Comparison of ENCODE assay signal across 7 mouse cellular contexts in the genomic region with DNA sequence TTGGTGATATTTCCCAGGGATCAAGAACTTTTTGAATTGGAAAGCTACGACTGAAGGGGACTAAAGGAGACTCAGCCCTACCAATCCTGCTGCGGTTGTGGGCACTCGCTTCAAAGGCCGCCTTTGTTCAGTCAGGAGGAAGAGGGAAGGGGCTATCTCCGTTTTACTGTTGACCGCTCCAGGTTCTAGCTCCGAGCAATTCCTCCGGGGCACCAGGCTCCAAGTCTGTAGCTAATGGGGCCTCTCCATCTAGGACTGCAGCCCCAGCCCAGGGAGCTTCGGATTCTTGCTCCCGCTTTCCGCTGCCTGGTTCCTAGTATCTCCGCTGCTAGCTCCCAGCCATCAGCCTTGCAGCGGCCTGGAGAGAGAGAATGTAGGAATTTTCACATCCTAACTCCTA. TPM values are rescaled to one million over a fixed set of nuclear protein-coding genes. Genes with fewer than 3 reads are reported as not detected.
DNase-seq lines count a peak whose midpoint lies in the region; ATAC-seq lines count a peak whose summit lies in the region.

No protein-coding gene starts in this region.

- peaks cover 97% of the 10 kb centered on the region for H3K27me3 ChIP-seq in liver, embryonic 11.5 days (replicated peaks; ENCODE audit: control insufficient read depth, insufficient read depth, low read length)
- H3K27me3 ChIP-seq in forebrain, embryonic 11.5 days (ENCODE audit: control insufficient read depth, insufficient read depth, low read length): peaks cover 73% of the 10 kb centered on the region
- H3K27me3 ChIP-seq in limb, embryonic 15.5 days: peaks cover 96% of the 10 kb centered on the region
- H3K27me3 ChIP-seq in stomach, embryonic 15.5 days (replicated peaks): peaks cover 91% of the 10 kb centered on the region

- DNase-seq in liver, embryonic 11.5 days (ENCODE audit: low spot score): no peak
- DNase-seq in liver: no peak
- no peak for DNase-seq in forebrain, embryonic 11.5 days (ENCODE audit: low spot score)
- no peak for DNase-seq in thymus, postnatal 14 days
- DNase-seq in spleen, adult 12 weeks (ENCODE audit: low spot score): no peak

- peak overlapping the region; percentile 30 for H3K4me3 ChIP-seq in liver, embryonic 11.5 days (ENCODE audit: low read depth, low read length)
- H3K4me3 ChIP-seq in forebrain, embryonic 11.5 days (ENCODE audit: low read depth, low read length): peak overlapping the region; percentile 59
- peak overlapping the region; percentile 39 for H3K4me3 ChIP-seq in limb, embryonic 15.5 days
- peak overlapping the region; percentile 38 for H3K4me3 ChIP-seq in stomach, embryonic 15.5 days (replicated peaks)

- H3K4me2 ChIP-seq in liver, embryonic 11.5 days: peak overlapping the region; percentile 52; the same call in 1 of the 2 replicates
- peak overlapping the region; percentile 64 for H3K4me2 ChIP-seq in forebrain, embryonic 11.5 days (ENCODE audit: low read depth, low read length, severe bottlenecking)
- H3K4me2 ChIP-seq in limb, embryonic 15.5 days: peak overlapping the region; percentile 69
- peak overlapping the region; percentile 62 for H3K4me2 ChIP-seq in stomach, embryonic 15.5 days

- no peak overlapping the region for H3K9ac ChIP-seq in liver, embryonic 11.5 days (ENCODE audit: low read depth, low read length)
- peak overlapping the region; percentile 89 for H3K9ac ChIP-seq in forebrain, embryonic 11.5 days (ENCODE audit: low read length)
- H3K9ac ChIP-seq in limb, embryonic 15.5 days: no peak overlapping the region
- no peak overlapping the region for H3K9ac ChIP-seq in stomach, embryonic 15.5 days

- H3K9me3 ChIP-seq in liver, embryonic 11.5 days (ENCODE audit: control insufficient read depth, low read length): no peaks in the 10 kb centered on the region
- H3K9me3 ChIP-seq in forebrain, embryonic 11.5 days (ENCODE audit: control insufficient read depth, low read length): no peaks in the 10 kb centered on the region
- H3K9me3 ChIP-seq in limb, embryonic 15.5 days: no peaks in the 10 kb centered on the region
- H3K9me3 ChIP-seq in stomach, embryonic 15.5 days: no peaks in the 10 kb centered on the region

- no peak overlapping the region for H3K27ac ChIP-seq in liver, embryonic 11.5 days (ENCODE audit: low read depth, low read length)
- H3K27ac ChIP-seq in forebrain, embryonic 11.5 days (ENCODE audit: low read depth, low read length): no peak overlapping the region; the same call in 1 of the 2 replicates
- H3K27ac ChIP-seq in limb, embryonic 15.5 days: no peak overlapping the region
- no peak overlapping the region for H3K27ac ChIP-seq in stomach, embryonic 15.5 days

- no peak for ATAC-seq in liver, embryonic 11.5 days (replicated peaks; ENCODE audit: low FRiP score)
- ATAC-seq in forebrain, embryonic 11.5 days (replicated peaks; ENCODE audit: low FRiP score): no peak
- ATAC-seq in limb, embryonic 15.5 days (ENCODE audit: insufficient number of reproducible peaks, low FRiP score, low TSS enrichment, low read depth): no peak
- no peak for ATAC-seq in stomach, embryonic 15.5 days (ENCODE audit: insufficient read depth, low FRiP score, low read depth)

- no peaks in the 10 kb centered on the region for H3K36me3 ChIP-seq in liver, embryonic 11.5 days (ENCODE audit: control insufficient read depth, insufficient read depth, low read length)
- no peaks in the 10 kb centered on the region for H3K36me3 ChIP-seq in forebrain, embryonic 11.5 days (ENCODE audit: control insufficient read depth, insufficient read depth, low read length)
- H3K36me3 ChIP-seq in limb, embryonic 15.5 days: no peaks in the 10 kb centered on the region
- no peaks in the 10 kb centered on the region for H3K36me3 ChIP-seq in stomach, embryonic 15.5 days

- peaks cover 3% of the 10 kb centered on the region for H3K4me1 ChIP-seq in liver, embryonic 11.5 days (replicated peaks; ENCODE audit: control insufficient read depth, insufficient read depth, low read length)
- peaks cover 27% of the 10 kb centered on the region for H3K4me1 ChIP-seq in forebrain, embryonic 11.5 days (replicated peaks; ENCODE audit: control insufficient read depth, insufficient read depth, low read length)
- H3K4me1 ChIP-seq in limb, embryonic 15.5 days: peaks cover 55% of the 10 kb centered on the region
- H3K4me1 ChIP-seq in stomach, embryonic 15.5 days: peaks cover 42% of the 10 kb centered on the region

- under 1% methylated on average over 13 of the region's 13 CpGs for WGBS in liver, embryonic 11.5 days
- 2% methylated on average over 13 of the region's 13 CpGs for WGBS in forebrain, embryonic 11.5 days
- 7% methylated on average over 13 of the region's 13 CpGs for WGBS in limb, embryonic 15.5 days
- 12% methylated on average over 13 of the region's 13 CpGs for WGBS in stomach, embryonic 15.5 days

RNA-seq across cellular contexts. Expression of a gene that starts 3.4 kb away (rescaled TPM):
- 0.38 and 0.49 TPM in 2 replicates for polyA plus RNA-seq in liver, embryonic 11.5 days (2014; fragmentation: Nextera tagmentation; extraction: Ambion mirVana)
- 63.5 and 67.2 TPM in 2 replicates for polyA plus RNA-seq in forebrain, embryonic 11.5 days (2014; fragmentation: Nextera tagmentation; extraction: Ambion mirVana)
- polyA plus RNA-seq in limb, embryonic 15.5 days (2015; fragmentation: Nextera tagmentation; extraction: Ambion mirVana): 0.20 TPM in 1 of 2 replicates, not detected in the other
- not detected in 2 replicates for polyA plus RNA-seq in stomach, embryonic 15.5 days (2015; fragmentation: Nextera tagmentation; extraction: Ambion mirVana)

RNA-seq across cellular contexts. Expression of a gene that starts 53.1 kb away (rescaled TPM):
- 66.5 and 77.7 TPM in 2 replicates for polyA plus RNA-seq in liver, embryonic 11.5 days (2014; fragmentation: Nextera tagmentation; extraction: Ambion mirVana)
- polyA plus RNA-seq in forebrain, embryonic 11.5 days (2014; fragmentation: Nextera tagmentation; extraction: Ambion mirVana): 65.3 and 74.2 TPM in 2 replicates
- 38.4 and 47.1 TPM in 2 replicates for polyA plus RNA-seq in limb, embryonic 15.5 days (2015; fragmentation: Nextera tagmentation; extraction: Ambion mirVana)
- 60.8 and 65.8 TPM in 2 replicates for polyA plus RNA-seq in stomach, embryonic 15.5 days (2015; fragmentation: Nextera tagmentation; extraction: Ambion mirVana)

Comparison
In these comparisons a context has a peak if more than half of its experiments do, and no peak if none do; other contexts are left out.
1. RNA of a gene that starts 3.4 kb away (polyA plus RNA-seq): 63.5 to 67.2 TPM in forebrain, embryonic 11.5 days; 0.38 to 0.49 TPM in liver, embryonic 11.5 days, 0.20 TPM in limb, embryonic 15.5 days and not detected in stomach, embryonic 15.5 days; every median in the first group is over 10 times any median in the second.
2. Peak in every context shown above with its lines, with median percentiles within 50 percentile points of each other: H3K4me2 ChIP-seq and H3K4me3 ChIP-seq.